Mouse (Mus musculus) brain, embryonic 14.5 days (tissue): Measurements from ENCODE around the gene Robo1.

ENCODE experiments used
- CTCF ChIP-seq: fragments of 200-500 bp; IDR thresholded peaks from 2 replicates; pipeline ENCODE4 v1.5.1; 2012; ENCODE audit warnings: inconsistent platforms, mild to moderate bottlenecking, moderate library complexity, borderline replicate concordance; ENCODE audit not compliant: insufficient read depth, insufficient read length; ENCODE audit errors: extremely low read depth
- POLR2A ChIP-seq: fragments of 200-500 bp; IDR thresholded peaks from 2 replicates; pipeline ENCODE4 v1.6.1; 2012; ENCODE audit warnings: mild to moderate bottlenecking, inconsistent platforms, borderline replicate concordance; ENCODE audit not compliant: poor library complexity, insufficient read depth, insufficient read length, severe bottlenecking; ENCODE audit errors: extremely low read depth

- TF ChIP-seq CTCF (no peak), POLR2A (no peak)
Measured at GRCm38 (mm10) chr16:73027692-73028091, 719.6 kb downstream of the Robo1 start.
